Mouse (Mus musculus): Measurements from ENCODE around the gene Cacna1d. TPM values are rescaled to one million over a fixed set of nuclear protein-coding genes. Genes with fewer than 3 reads are reported as not detected.

Cacna1d gene
- polyA plus RNA-seq, 1 experiment from 2014 or later: 2.9 TPM

DNA sequence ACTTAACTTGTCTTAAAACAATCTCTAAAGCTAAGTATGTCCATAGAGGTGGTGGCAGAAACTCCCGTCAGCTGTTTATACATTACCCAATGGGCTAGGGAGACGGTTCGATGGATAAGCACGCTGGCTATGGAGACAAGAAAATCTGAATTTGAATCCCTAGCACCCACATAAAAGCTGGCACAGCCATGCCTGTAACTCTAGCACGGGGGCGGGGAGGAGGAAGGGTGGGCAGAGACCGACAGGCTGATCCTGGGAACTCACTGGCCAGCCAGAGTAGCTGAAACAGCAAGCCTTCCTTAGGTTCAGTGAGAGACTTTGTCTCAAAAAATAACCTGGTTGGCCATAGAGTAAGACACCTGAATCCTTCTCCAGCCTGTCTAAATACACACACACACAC, 33.8 kb downstream of the Cacna1d start:
- no peak for ATAC-seq (ENCODE audit: low FRiP score, low read depth)
- peaks cover 23% of the 10 kb centered on the region for H3K27me3 ChIP-seq
- H3K4me1 ChIP-seq: peaks cover 14% of the 10 kb centered on the region
- H3K27ac ChIP-seq: no peak overlapping the region
- H3K4me2 ChIP-seq (replicated peaks): no peak overlapping the region
- no peaks in the 10 kb centered on the region for H3K9me3 ChIP-seq
- H3K36me3 ChIP-seq: no peaks in the 10 kb centered on the region
- no peak overlapping the region for H3K9ac ChIP-seq
- WGBS: 58% methylated on average over 7 of the region's 7 CpGs
- H3K4me3 ChIP-seq: no peak overlapping the region

DNA sequence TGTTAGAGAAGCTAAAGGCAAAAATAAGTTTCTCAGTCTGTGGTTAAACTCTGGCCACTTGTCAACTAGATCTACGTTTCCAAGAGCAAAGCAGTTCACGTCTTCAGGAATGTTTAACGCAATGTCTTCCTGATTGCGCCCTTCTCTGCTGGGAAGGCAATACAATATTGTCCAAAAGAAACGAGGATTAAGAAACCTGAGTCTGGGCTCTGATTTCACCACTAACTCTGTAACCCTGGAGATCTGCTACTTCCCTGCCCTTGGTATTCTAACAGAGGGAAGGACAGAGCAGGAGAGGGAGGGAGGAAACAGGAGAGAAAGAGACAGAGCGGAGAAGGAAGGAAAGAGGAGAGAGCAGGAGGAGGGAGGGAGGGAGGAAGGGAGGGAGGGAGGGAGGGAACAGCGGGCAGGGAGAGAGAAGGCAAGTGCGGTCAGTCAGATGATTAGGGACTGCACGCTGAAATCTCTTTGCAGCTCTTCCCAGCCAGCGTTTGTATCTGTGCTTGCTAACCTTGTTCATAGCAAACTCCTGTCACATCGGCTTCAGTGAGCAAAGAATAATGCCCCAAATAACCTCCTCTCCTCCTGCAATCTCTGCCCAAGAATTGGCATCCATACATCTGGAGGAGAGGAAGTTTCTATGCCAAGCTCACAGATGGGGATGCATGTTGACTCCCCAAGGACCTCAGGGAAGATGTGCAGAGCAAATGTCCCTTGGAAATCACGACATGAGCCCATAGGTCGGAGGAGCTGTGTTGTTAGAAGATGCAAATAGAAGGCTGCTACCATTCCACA, 35.3 kb downstream of the Cacna1d start:
- WGBS: 22% methylated on average over 12 of the region's 13 CpGs
- no peak overlapping the region for H3K9ac ChIP-seq
- no peak for ATAC-seq (ENCODE audit: low FRiP score, low read depth)
- no peaks in the 10 kb centered on the region for H3K9me3 ChIP-seq
- no peak overlapping the region for H3K27ac ChIP-seq
- H3K27me3 ChIP-seq: peaks cover 23% of the 10 kb centered on the region
- no peaks in the 10 kb centered on the region for H3K36me3 ChIP-seq
- H3K4me2 ChIP-seq (replicated peaks): peak overlapping the region; percentile 23; the same call in 1 of the 2 replicates
- H3K4me1 ChIP-seq: peaks cover 14% of the 10 kb centered on the region
- H3K4me3 ChIP-seq: no peak overlapping the region

DNA sequence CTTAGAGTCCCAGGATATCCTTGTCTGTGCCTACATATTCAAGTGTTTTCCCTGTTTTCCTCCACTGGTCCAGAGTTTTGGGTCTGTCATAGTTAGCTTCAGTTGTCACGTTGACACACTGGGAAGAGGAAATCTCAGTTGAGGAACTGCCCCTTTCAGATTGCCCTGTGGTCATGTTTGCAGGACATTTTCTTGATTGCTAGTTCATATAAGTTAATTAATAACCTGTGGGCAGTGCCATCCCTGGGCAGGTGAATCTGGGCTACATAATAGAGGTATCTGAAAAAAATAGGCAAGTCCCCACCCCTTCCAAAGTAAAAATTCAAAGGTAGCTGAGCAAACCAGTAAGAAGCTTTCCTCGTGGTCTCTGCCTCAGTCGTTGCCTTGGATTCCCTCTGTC, 51.3 kb downstream of the Cacna1d start:
- Histone ChIP-seq H3K9ac (no peak overlapping the region), H3K27ac (no peak overlapping the region), H3K27me3 (no peaks in the 10 kb centered on the region), H3K4me3 (no peak overlapping the region), H3K4me2 (replicated peaks) (no peak overlapping the region), H3K4me1 (no peaks in the 10 kb centered on the region), H3K36me3 (no peaks in the 10 kb centered on the region), H3K9me3 (no peaks in the 10 kb centered on the region)
- WGBS: 85% methylated on average over 3 of the region's 3 CpGs
- ATAC-seq (ENCODE audit: low FRiP score, low read depth): no peak

DNA sequence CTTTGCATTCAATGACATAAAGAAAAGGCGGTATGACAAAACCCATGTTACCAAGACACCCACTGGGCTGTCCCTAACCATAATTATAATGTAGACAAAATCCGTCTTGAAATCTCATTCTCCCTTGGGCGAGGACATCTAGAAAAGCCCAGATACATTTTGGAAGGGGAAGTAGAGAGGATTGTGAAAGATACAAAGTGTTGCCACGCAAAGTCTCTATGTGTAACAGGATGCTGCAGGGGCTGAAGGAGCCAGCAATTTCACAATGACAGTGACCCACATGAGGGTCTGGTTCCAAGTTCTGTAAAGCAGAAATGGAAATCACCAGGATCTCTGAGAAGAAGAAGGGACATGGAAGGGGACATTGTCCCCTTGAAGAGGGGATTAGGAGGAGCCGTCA, 55.9 kb downstream of the Cacna1d start:
- no peaks in the 10 kb centered on the region for H3K27me3 ChIP-seq
- no peak for ATAC-seq (ENCODE audit: low FRiP score, low read depth)
- no peaks in the 10 kb centered on the region for H3K4me1 ChIP-seq
- no peaks in the 10 kb centered on the region for H3K9me3 ChIP-seq
- H3K27ac ChIP-seq: no peak overlapping the region
- H3K36me3 ChIP-seq: no peaks in the 10 kb centered on the region
- WGBS: 88% methylated on average over 5 of the region's 5 CpGs
- no peak overlapping the region for H3K4me3 ChIP-seq
- no peak overlapping the region for H3K4me2 ChIP-seq (replicated peaks)
- H3K9ac ChIP-seq: no peak overlapping the region

GRCm38 (mm10) chr14:30430446-30430845, 60.8 kb downstream of the Cacna1d start:
- WGBS: 83% methylated on average over 5 of the region's 5 CpGs
- no peaks in the 10 kb centered on the region for H3K27me3 ChIP-seq
- peaks cover 21% of the 10 kb centered on the region for H3K4me1 ChIP-seq
- H3K4me2 ChIP-seq (replicated peaks): no peak overlapping the region
- ATAC-seq (ENCODE audit: low FRiP score, low read depth): no peak
- H3K9ac ChIP-seq: no peak overlapping the region
- H3K36me3 ChIP-seq: no peaks in the 10 kb centered on the region
- H3K4me3 ChIP-seq: no peak overlapping the region
- H3K27ac ChIP-seq: no peak overlapping the region
- H3K9me3 ChIP-seq: no peaks in the 10 kb centered on the region

- no peak overlapping the region for H3K4me3 ChIP-seq
- 89% methylated on average over 9 of the region's 9 CpGs for WGBS
- H3K9ac ChIP-seq: no peak overlapping the region
- H3K27ac ChIP-seq: no peak overlapping the region
- no peak overlapping the region for H3K4me2 ChIP-seq (replicated peaks)
- no peak for ATAC-seq (ENCODE audit: low FRiP score, low read depth)
- no peaks in the 10 kb centered on the region for H3K36me3 ChIP-seq
- no peaks in the 10 kb centered on the region for H3K27me3 ChIP-seq
- no peaks in the 10 kb centered on the region for H3K9me3 ChIP-seq
- peaks cover 25% of the 10 kb centered on the region for H3K4me1 ChIP-seq
Observed at GRCm38 (mm10) chr14:30430026-30430425, 61.2 kb downstream of the Cacna1d start.

GRCm38 (mm10) chr14:30429606-30430005, 61.6 kb downstream of the Cacna1d start:
- ATAC-seq (ENCODE audit: low FRiP score, low read depth): no peak
- no peak overlapping the region for H3K27ac ChIP-seq
- H3K9me3 ChIP-seq: no peaks in the 10 kb centered on the region
- no peaks in the 10 kb centered on the region for H3K27me3 ChIP-seq
- no peak overlapping the region for H3K4me2 ChIP-seq (replicated peaks)
- H3K36me3 ChIP-seq: no peaks in the 10 kb centered on the region
- whole genome bisulfite sequencing: 68% methylated on average over 9 of the region's 9 CpGs
- no peak overlapping the region for H3K9ac ChIP-seq
- H3K4me3 ChIP-seq: no peak overlapping the region
- peaks cover 28% of the 10 kb centered on the region for H3K4me1 ChIP-seq

GRCm38 (mm10) chr14:30428757-30429156, 62.5 kb downstream of the Cacna1d start:
- Histone ChIP-seq H3K9me3 (no peaks in the 10 kb centered on the region), H3K4me3 (no peak overlapping the region), H3K9ac (no peak overlapping the region), H3K4me1 (peaks cover 28% of the 10 kb centered on the region), H3K4me2 (replicated peaks) (no peak overlapping the region), H3K27me3 (no peaks in the 10 kb centered on the region), H3K27ac (no peak overlapping the region), H3K36me3 (no peaks in the 10 kb centered on the region)
- peak; percentile 28 for ATAC-seq (ENCODE audit: low FRiP score, low read depth)

DNA sequence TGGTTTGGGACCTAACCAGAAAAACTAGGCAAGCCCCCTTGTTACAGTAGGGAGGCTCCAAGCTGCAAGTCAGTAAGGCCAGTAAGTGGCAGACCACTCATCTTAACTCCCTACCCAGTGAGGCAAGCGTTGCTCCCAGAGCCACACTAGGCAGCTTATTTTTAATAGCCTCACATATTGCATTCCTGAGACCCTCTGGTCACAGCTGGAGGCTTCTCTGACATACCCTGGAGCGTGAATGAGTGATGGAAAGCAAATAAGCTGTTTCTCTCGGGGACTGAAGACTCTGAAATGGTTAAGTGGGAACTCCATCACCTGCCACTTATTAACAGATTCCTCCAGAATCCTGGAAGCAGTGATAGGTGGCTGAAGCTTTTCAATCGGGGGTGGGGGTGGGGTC, 65.4 kb downstream of the Cacna1d start:
- WGBS: 16% methylated on average over 4 of the region's 4 CpGs
- Histone ChIP-seq H3K4me1 (peaks cover 28% of the 10 kb centered on the region), H3K36me3 (no peaks in the 10 kb centered on the region), H3K27ac (no peak overlapping the region), H3K4me2 (replicated peaks) (no peak overlapping the region), H3K9ac (no peak overlapping the region), H3K4me3 (no peak overlapping the region), H3K9me3 (no peaks in the 10 kb centered on the region), H3K27me3 (no peaks in the 10 kb centered on the region)
- no peak for ATAC-seq (ENCODE audit: low FRiP score, low read depth)

- H3K27me3 ChIP-seq: no peaks in the 10 kb centered on the region
- H3K36me3 ChIP-seq: no peaks in the 10 kb centered on the region
- peaks cover 28% of the 10 kb centered on the region for H3K4me1 ChIP-seq
- no peak for ATAC-seq (ENCODE audit: low FRiP score, low read depth)
- H3K27ac ChIP-seq: no peak overlapping the region
- no peak overlapping the region for H3K4me3 ChIP-seq
- no peak overlapping the region for H3K9ac ChIP-seq
- H3K4me2 ChIP-seq (replicated peaks): no peak overlapping the region
- 68% methylated on average over 6 of the region's 6 CpGs for WGBS
- H3K9me3 ChIP-seq: no peaks in the 10 kb centered on the region
Observed at GRCm38 (mm10) chr14:30425175-30425574, 66.1 kb downstream of the Cacna1d start.

- Histone ChIP-seq H3K4me1 (peaks cover 27% of the 10 kb centered on the region), H3K9me3 (no peaks in the 10 kb centered on the region), H3K27ac (no peak overlapping the region), H3K4me2 (replicated peaks) (no peak overlapping the region), H3K9ac (no peak overlapping the region), H3K36me3 (no peaks in the 10 kb centered on the region), H3K4me3 (no peak overlapping the region), H3K27me3 (no peaks in the 10 kb centered on the region)
- WGBS: 95% methylated on average over 4 of the region's 4 CpGs
- no peak for ATAC-seq (ENCODE audit: low FRiP score, low read depth)
Observed at GRCm38 (mm10) chr14:30424638-30425037, 66.6 kb downstream of the Cacna1d start.

DNA sequence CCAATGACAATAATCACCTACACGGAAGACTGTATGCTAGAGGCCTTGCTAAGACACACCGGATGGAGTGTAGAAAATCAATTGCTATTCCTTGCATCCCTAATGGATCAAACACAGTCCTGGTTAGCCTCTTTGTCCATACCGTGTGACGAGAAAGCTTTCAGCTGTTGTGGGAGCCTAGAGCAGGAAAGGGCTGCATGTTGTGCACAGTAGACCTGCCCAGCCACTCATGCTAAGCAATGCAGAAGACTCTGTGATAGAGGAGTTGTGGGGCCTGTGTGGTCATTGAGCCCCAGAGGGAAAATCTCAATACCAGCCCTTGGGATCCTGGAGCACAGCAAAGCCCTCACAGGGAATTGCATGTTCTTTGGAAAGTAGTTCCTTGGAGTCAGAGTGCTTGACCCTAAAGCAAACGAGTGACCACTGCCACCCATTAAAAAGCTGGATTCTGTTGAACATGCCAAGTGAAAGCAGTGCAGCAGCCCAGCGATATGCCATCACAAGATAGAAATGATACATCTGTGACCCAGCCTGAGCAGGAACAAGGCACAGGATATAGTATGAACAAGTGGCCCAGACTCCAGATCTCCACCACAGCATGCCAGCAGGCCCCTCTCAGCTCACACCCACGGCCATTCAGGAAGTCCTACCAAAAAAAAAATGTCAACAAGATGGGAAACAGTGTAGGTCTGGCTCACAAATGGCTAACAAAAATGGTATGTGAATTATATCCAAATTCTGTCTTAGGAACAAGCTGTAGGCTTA, 68.7 kb downstream of the Cacna1d start:
- Histone ChIP-seq H3K4me2 (replicated peaks) (no peak overlapping the region), H3K9me3 (no peaks in the 10 kb centered on the region), H3K27me3 (no peaks in the 10 kb centered on the region), H3K9ac (no peak overlapping the region), H3K27ac (no peak overlapping the region), H3K4me3 (no peak overlapping the region), H3K36me3 (no peaks in the 10 kb centered on the region), H3K4me1 (peaks cover 13% of the 10 kb centered on the region; the same call in 1 of the 2 replicates)
- WGBS: 80% methylated on average over 7 of the region's 7 CpGs
- no peak for ATAC-seq (ENCODE audit: low FRiP score, low read depth)
